Mouse (Mus musculus) right cerebral cortex, postnatal 10 days (tissue): ENCODE measurements at regions not wholly inside any gene's neighbourhood (a gene's known extent, or its start where the extent isn't known, plus 50 kb on each side); places are given as distances from the start of the nearest gene placed in this dataset.

Source experiments
- DNase-seq, 2 experiments: peaks; one replicate each; pipeline ENCODE4 v3.0.0; 2021; ENCODE audit warnings: low spot score in 2 of 2

DNA sequence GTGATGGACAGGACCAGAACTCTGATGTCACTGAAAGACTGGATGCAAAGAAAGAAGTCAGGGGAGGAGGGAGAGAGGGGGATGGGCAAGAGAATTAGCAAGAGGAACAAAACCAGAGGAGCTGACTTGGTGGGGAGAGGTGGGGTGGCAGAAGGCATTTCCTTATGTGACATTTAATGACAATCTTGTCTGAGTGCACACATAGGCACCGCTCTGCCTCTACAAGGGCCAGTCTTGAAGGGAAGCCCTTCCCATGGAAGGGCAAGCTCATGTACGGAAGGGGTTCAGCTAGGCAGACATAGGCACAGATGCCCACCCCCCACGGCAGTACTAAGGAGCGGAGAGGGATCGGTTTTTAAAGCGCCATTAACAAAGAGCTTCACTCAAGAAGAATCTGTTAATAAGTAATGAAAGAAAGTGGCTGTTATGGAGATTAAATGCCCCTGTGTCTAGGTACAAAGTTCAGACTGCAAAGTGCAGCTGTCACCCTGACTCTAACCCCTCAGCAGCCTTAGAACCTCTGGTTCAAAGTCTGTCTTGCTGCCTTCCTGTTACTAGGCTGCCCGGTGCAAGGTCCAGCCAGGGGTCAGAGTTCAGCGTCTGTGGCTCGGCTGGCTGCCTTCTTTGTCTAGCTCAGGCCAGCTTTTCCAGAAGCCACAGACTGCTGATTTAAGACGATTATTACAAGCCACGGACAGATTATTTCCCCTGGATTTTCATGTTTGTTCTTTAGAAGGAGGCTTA is 80.0 kb upstream of the Nrip1 start:
- no peak for DNase-seq

GRCm38 (mm10) chr16:76448773-76449172 is 75.1 kb upstream of the Nrip1 start:
- DNase-seq = no peak

DNA sequence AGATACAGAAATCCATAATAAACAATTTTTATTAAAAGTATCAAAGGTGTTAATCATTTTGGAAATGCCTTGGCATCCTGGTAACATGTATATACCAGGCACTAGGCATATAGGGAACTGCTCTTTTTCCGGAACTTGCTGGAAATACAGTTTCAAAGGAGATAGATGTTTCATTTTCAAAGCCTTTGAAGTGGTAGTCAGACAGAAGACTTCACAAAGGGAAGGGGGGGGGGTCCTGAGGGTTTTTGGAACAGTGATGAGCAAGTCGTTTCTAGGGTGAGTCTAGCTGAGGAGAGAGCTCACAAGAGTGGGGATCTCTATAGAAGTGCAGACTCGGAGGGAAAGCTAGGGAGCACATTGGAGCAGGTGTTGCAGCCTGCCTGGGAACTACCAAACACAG is 73.4 kb upstream of the Nrip1 start:
- DNase-seq = no peak

- no peak for DNase-seq
These were observed 71.0 kb upstream of the Nrip1 start for GRCm38 (mm10) chr16:76444668-76445067.

DNA sequence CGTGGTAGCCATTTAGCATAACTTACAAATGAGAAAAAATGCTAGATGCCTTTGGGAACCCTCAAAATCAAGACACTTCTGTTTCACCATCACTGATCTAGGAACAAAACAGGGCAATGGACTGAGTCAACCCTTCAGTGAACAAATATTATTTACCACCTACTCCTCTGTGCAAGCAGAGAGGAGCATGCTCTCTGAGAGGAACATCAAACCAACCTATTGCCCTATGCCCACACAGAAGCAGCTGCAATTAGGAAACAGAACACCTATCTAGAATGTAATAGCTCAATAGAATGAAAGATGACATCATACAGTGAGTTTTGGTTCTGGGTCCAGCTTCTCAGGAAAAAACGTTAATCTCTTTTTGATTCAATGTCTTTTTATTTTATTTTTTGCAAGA is 69.0 kb upstream of the Nrip1 start:
- DNase-seq = no peak

- DNase-seq = no peak
These were observed 68.3 kb upstream of the Nrip1 start for GRCm38 (mm10) chr16:76441803-76442448.

- no peak for DNase-seq
These were observed 64.7 kb upstream of the Nrip1 start for GRCm38 (mm10) chr16:76438093-76438883.

- no peak for DNase-seq
These were observed 62.7 kb upstream of the Nrip1 start for GRCm38 (mm10) chr16:76436290-76436689.

- peak; percentile 76 to 77 for DNase-seq
These were observed 59.6 kb upstream of the Nrip1 start for GRCm38 (mm10) chr16:76433076-76433825.

- peak; percentile 52 to 53 for DNase-seq
These were observed 58.7 kb upstream of the Nrip1 start for GRCm38 (mm10) chr16:76432304-76432703.

GRCm38 (mm10) chr16:76429156-76429555 is 55.5 kb upstream of the Nrip1 start:
- DNase-seq = no peak

GRCm38 (mm10) chr16:76423964-76424363 is 50.3 kb upstream of the Nrip1 start:
- no peak for DNase-seq
